Mouse (Mus musculus) CH12.LX (cell line): ENCODE data around the gene Gfi1b. TPM values are rescaled to one million over a fixed set of nuclear protein-coding genes. Genes with fewer than 3 reads are reported as not detected.

ENCODE experiments used
- DNase-seq: peaks from one replicate; pipeline ENCODE4 v3.0.0-alpha.2; 2013; ENCODE audit errors: extremely low read depth
- H3K27ac ChIP-seq: 2 replicates; pipeline ENCODE4 v1.5.1; 2012; ENCODE audit warnings: low read depth, mild to moderate bottlenecking, control low read depth, moderate library complexity; ENCODE audit not compliant: insufficient read depth
- H3K27me3 ChIP-seq: replicated peaks from 2 replicates; pipeline ENCODE3; 2012; ENCODE audit warnings: inconsistent platforms
- H3K36me3 ChIP-seq, 2 experiments: replicated peaks in 1 of 2; 2 replicates each; pipeline versions ENCODE3 to v1.6.1; 2012; ENCODE audit warnings: inconsistent platforms in 1 of 2, low read length in 1 of 2, mild to moderate bottlenecking in 1 of 2, mixed read lengths in 1 of 2, moderate library complexity in 1 of 2; ENCODE audit not compliant: control insufficient read depth in 1 of 2, insufficient read depth in 1 of 2
- H3K4me1 ChIP-seq, 2 experiments: 2 replicates each; pipeline ENCODE4 v1.6.1; 2012; ENCODE audit warnings: inconsistent platforms in 1 of 2, moderate library complexity in 1 of 2; ENCODE audit not compliant: insufficient read depth in 2 of 2, control insufficient read depth in 1 of 2
- H3K4me2 ChIP-seq: 2 replicates; pipeline ENCODE4 v1.6.1; 2012; ENCODE audit warnings: low read depth, mild to moderate bottlenecking, control low read depth; ENCODE audit not compliant: poor library complexity, insufficient read depth, severe bottlenecking
- H3K4me3 ChIP-seq, 3 experiments: fragments of 150-350 bp in 1 of 3; sonication (generic) in 1 of 3; replicated peaks in 1 of 3; 2 replicates each; pipeline versions ENCODE3 to v1.5.1; 2011 to 2012; ENCODE audit warnings: low read depth in 2 of 3, low read length in 2 of 3, mild to moderate bottlenecking in 2 of 3, moderate library complexity in 2 of 3, control low read depth in 1 of 3, improper control_type of control experiment in 1 of 3, inconsistent platforms in 1 of 3, mixed read lengths in 1 of 3; ENCODE audit not compliant: poor library complexity in 1 of 3
- H3K79me2 ChIP-seq: replicated peaks from 2 replicates; pipeline ENCODE4 v1.6.1; 2012; ENCODE audit warnings: mild to moderate bottlenecking, moderate library complexity; ENCODE audit not compliant: control insufficient read depth, poor library complexity, insufficient read depth, severe bottlenecking; ENCODE audit errors: extremely low read depth
- H3K9ac ChIP-seq: 2 replicates; pipeline ENCODE4 v1.6.1; 2012; ENCODE audit warnings: low read depth, mild to moderate bottlenecking, control low read depth, moderate library complexity; ENCODE audit not compliant: insufficient read depth
- H3K9me3 ChIP-seq: replicated peaks from 2 replicates; pipeline ENCODE3; 2012; ENCODE audit warnings: low read length, inconsistent platforms, mixed read lengths
- E2F4 ChIP-seq: IDR thresholded peaks from 2 replicates; pipeline ENCODE4 v1.6.1; 2011; ENCODE audit warnings: low read depth, low read length, improper control_type of control experiment; ENCODE audit not compliant: insufficient replicate concordance
- GABPA ChIP-seq: IDR thresholded peaks from 2 replicates; pipeline ENCODE4 v1.6.1; 2012; ENCODE audit warnings: low read depth, low read length, improper control_type of control experiment, inconsistent platforms; ENCODE audit not compliant: insufficient replicate concordance
- IRF4 ChIP-seq: IDR thresholded peaks from 2 replicates; pipeline ENCODE4 v1.6.1; 2014; ENCODE audit warnings: low read depth, mild to moderate bottlenecking, inconsistent platforms, low read length, improper control_type of control experiment
- MAX ChIP-seq: IDR thresholded peaks from 2 replicates; pipeline ENCODE4 v1.6.1; 2011; ENCODE audit warnings: low read length, improper control_type of control experiment
- MAZ ChIP-seq: IDR thresholded peaks from 2 replicates; pipeline ENCODE4 v1.6.1; 2012; ENCODE audit warnings: low read depth, mild to moderate bottlenecking, inconsistent platforms, low read length, improper control_type of control experiment, moderate library complexity
- MEF2A ChIP-seq: IDR thresholded peaks from 2 replicates; pipeline ENCODE4 v1.6.1; 2014; ENCODE audit warnings: low read depth, mild to moderate bottlenecking, inconsistent platforms, low read length, improper control_type of control experiment, borderline replicate concordance
- NRF1 ChIP-seq: IDR thresholded peaks from 2 replicates; pipeline ENCODE4 v1.6.1; 2014; ENCODE audit warnings: low read depth, mild to moderate bottlenecking, inconsistent platforms, low read length, improper control_type of control experiment, moderate library complexity
- PAX5 ChIP-seq: IDR thresholded peaks from 2 replicates; pipeline ENCODE4 v1.6.1; 2012; ENCODE audit warnings: low read length, inconsistent platforms, mixed read lengths
- POLR2AphosphoS2 ChIP-seq: IDR thresholded peaks from 2 replicates; pipeline ENCODE4 v1.6.1; 2011; ENCODE audit warnings: low read depth, low read length, improper control_type of control experiment
- RCOR1 ChIP-seq: conservative IDR thresholded peaks from 2 replicates; pipeline ENCODE4 v1.6.1; 2012; ENCODE audit warnings: low read depth, mild to moderate bottlenecking, inconsistent platforms, low read length, improper control_type of control experiment
- SIN3A ChIP-seq: IDR thresholded peaks from 2 replicates; pipeline ENCODE4 v1.6.1; 2012; ENCODE audit warnings: low read length, improper control_type of control experiment, inconsistent platforms
- SMC3 ChIP-seq: IDR thresholded peaks from 2 replicates; pipeline ENCODE4 v1.6.1; 2011; ENCODE audit warnings: low read depth, low read length, improper control_type of control experiment
- TBP ChIP-seq: conservative IDR thresholded peaks from 2 replicates; pipeline ENCODE4 v1.6.1; 2011; ENCODE audit warnings: low read depth, low read length, improper control_type of control experiment
- UBTF ChIP-seq: IDR thresholded peaks from 2 replicates; pipeline ENCODE4 v1.6.1; 2012; ENCODE audit warnings: low read depth, mild to moderate bottlenecking, inconsistent platforms, low read length, improper control_type of control experiment, moderate library complexity
- USF1 ChIP-seq: IDR thresholded peaks from 2 replicates; pipeline ENCODE4 v1.6.1; 2014; ENCODE audit warnings: low read depth, mild to moderate bottlenecking, inconsistent platforms, low read length, improper control_type of control experiment
- USF2 ChIP-seq: conservative IDR thresholded peaks from 2 replicates; pipeline ENCODE4 v1.6.1; 2011; ENCODE audit warnings: low read depth, low read length, improper control_type of control experiment
- ZKSCAN1 ChIP-seq: IDR thresholded peaks from 2 replicates; pipeline ENCODE4 v1.6.1; 2012; ENCODE audit warnings: low read depth, inconsistent platforms, low read length, improper control_type of control experiment, borderline replicate concordance
- ZMIZ1 ChIP-seq: IDR thresholded peaks from 2 replicates; pipeline ENCODE4 v1.6.1; 2012; ENCODE audit warnings: low read depth, mild to moderate bottlenecking, inconsistent platforms, low read length, improper control_type of control experiment
- dilution Hi-C: fragments of 300-500 bp; cut with MboI; formaldehyde crosslinking; loops from 2 replicates; pipeline ENCODE4 v1.14.3; 2020; ENCODE audit warnings: low sequenced_read_pairs; ENCODE audit not compliant: extremely low pct_unique_long_range_greater_than_20kb, extremely low pct_ligation_motif_present
- in situ Hi-C: fragments of 300-500 bp; cut with MboI; formaldehyde crosslinking; loops from 3 replicates; pipeline ENCODE4 v1.14.3; 2019; ENCODE audit warnings: low sequenced_read_pairs, low pct_ligation_motif_present, low pct_unique_long_range_greater_than_20kb, mixed read lengths
- polyA plus RNA-seq: library from polyadenylated mRNA; unstranded; fragments of >175 nt; gene quantifications from 2 replicates; pipeline ENCODE4 v1.2.1, GENCODE M21; 2012; ENCODE audit warnings: low read depth; ENCODE audit not compliant: insufficient read length
- total RNA-seq, 2 experiments: library from RNA; depleted of rRNA; stranded (reverse); fragments of 300-350 nt in 1 of 2; fragments of >200 nt in 1 of 2; gene quantifications; 2 replicates each; pipeline ENCODE4 v1.2.3; 2012 to 2014

Gfi1b gene
- total and polyA plus RNA-seq, 3 experiments, result 0.19 to 0.87 TPM; not detected in 1

DNA sequence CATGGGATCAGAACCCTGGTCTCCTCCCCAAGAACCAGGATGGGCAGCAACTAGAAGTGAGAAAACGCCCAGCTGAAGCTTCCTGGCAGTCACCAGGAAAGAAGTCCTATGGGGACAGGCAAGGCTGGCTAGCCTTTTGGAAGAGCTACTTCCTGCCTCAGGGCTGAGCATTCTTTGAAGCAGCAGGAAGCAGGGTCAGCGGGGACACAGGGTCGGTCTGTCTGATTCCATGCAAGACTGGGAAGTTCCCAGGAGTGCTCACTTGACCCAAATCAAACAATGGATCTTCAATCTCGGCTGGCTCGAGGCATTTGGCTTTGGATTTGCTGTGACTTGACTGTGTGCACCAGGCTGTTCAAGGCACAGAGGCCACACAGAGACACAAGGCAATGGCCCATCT lies 55.2 kb downstream of the Gfi1b start:
- DNase-seq, result no peak
- Histone ChIP-seq H3K4me1 (no peaks in the 10 kb centered on the region), H3K27me3 (no peaks in the 10 kb centered on the region), H3K9ac (no peak overlapping the region), H3K4me3 (no peak overlapping the region), H3K27ac (no peak overlapping the region), H3K9me3 (no peaks in the 10 kb centered on the region), H3K79me2 (no peaks in the 10 kb centered on the region), H3K36me3 (peaks cover 53 to 71% of the 10 kb centered on the region in 2 experiments), H3K4me2 (no peak overlapping the region)
- in situ Hi-C loops (no loop called here), dilution Hi-C loops (no loop called here)
- TF ChIP-seq E2F4 (no peak), MEF2A (no peak), UBTF (no peak), IRF4 (no peak), ZMIZ1 (no peak), TBP (no peak), NRF1 (no peak), POLR2AphosphoS2 (no peak), USF1 (no peak), MAZ (no peak), GABPA (no peak), RCOR1 (no peak), PAX5 (no peak), MAX (no peak)

DNA sequence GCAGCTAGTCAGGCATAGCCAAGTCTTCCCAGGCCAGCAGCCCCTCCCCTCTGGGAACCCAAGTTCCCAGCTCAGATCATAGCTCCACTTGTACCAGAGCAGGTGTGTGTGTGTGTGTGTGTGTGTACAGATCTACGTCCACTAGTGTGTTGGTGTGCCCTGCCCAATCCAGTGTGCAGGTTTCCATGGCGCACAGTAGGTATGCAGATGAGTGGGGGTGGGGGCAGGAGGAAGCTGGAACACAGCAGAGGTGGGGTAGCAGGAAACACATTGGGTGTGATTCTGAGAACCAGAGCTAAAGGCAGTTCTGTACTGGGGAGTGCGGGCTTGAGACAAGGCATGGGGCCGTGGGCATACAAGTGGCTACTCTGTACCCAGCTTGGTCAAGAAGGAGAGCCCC lies 57.4 kb downstream of the Gfi1b start:
- no peak overlapping the region for H3K9ac ChIP-seq
- TF ChIP-seq USF2 (no peak), PAX5 (no peak), SMC3 (no peak), ZKSCAN1 (peak; percentile 41), SIN3A (no peak)
- peaks cover 38 to 51% of the 10 kb centered on the region in 2 experiments for H3K36me3 ChIP-seq
- DNase-seq, result no peak
- H3K79me2 ChIP-seq, result no peaks in the 10 kb centered on the region
- H3K4me3 ChIP-seq, result no peak overlapping the region
- H3K27ac ChIP-seq, result no peak overlapping the region
- H3K4me2 ChIP-seq, result no peak overlapping the region
- dilution Hi-C loops (no loop called here), in situ Hi-C loops (no loop called here)
- H3K4me1 ChIP-seq, result no peaks in the 10 kb centered on the region
- no peaks in the 10 kb centered on the region for H3K27me3 ChIP-seq
- no peaks in the 10 kb centered on the region for H3K9me3 ChIP-seq
